Mouse (Mus musculus) adrenal gland, adult 8-10 months (tissue): ENCODE measurements around the gene Gns. TPM values are rescaled to one million over a fixed set of nuclear protein-coding genes. Genes with fewer than 3 reads are reported as not detected.

ENCODE experiments used
- DNase-seq: peaks from one replicate; pipeline ENCODE4 v3.0.0; 2022
- total RNA-seq, 4 experiments: library from RNA; stranded (reverse); gene quantifications; 2 replicates each; pipeline ENCODE4 v1.2.4; 2022

Gns gene
- total RNA-seq, 4 experiments from 2014 or later: 181 to 274 (median 211) TPM

- DNase-seq: peak; percentile 49
Measured at GRCm38 (mm10) chr10:121365781-121366272, 937 bp downstream of the Gns start.

- no peak for DNase-seq
Measured at GRCm38 (mm10) chr10:121367271-121367670, 2.4 kb downstream of the Gns start.

- DNase-seq: no peak
Measured at GRCm38 (mm10) chr10:121367780-121368179, 2.9 kb downstream of the Gns start.

- DNase-seq: no peak
Measured at GRCm38 (mm10) chr10:121368783-121369465, 4.0 kb downstream of the Gns start.

- no peak for DNase-seq
Measured at GRCm38 (mm10) chr10:121370777-121371176, 5.9 kb downstream of the Gns start.

GRCm38 (mm10) chr10:121374013-121374412 is 9.1 kb downstream of the Gns start:
- DNase-seq: no peak

GRCm38 (mm10) chr10:121374693-121375620 is 10.1 kb downstream of the Gns start:
- no peak for DNase-seq

- no peak for DNase-seq
Measured at GRCm38 (mm10) chr10:121375649-121376493, 11.0 kb downstream of the Gns start.

- no peak for DNase-seq
Measured at GRCm38 (mm10) chr10:121376530-121377271, 11.8 kb downstream of the Gns start.

- no peak for DNase-seq
Measured at GRCm38 (mm10) chr10:121379387-121379786, 14.5 kb downstream of the Gns start.

GRCm38 (mm10) chr10:121381280-121381679 is 16.4 kb downstream of the Gns start:
- no peak for DNase-seq

- no peak for DNase-seq
Measured at GRCm38 (mm10) chr10:121384710-121385109, 19.8 kb downstream of the Gns start.

GRCm38 (mm10) chr10:121385695-121386094 is 20.8 kb downstream of the Gns start:
- DNase-seq: no peak

- DNase-seq: no peak
Measured at GRCm38 (mm10) chr10:121386347-121386746, 21.5 kb downstream of the Gns start.

- no peak for DNase-seq
Measured at GRCm38 (mm10) chr10:121390602-121391001, 25.7 kb downstream of the Gns start.

- DNase-seq: no peak
Measured at GRCm38 (mm10) chr10:121391901-121392300, 27.0 kb downstream of the Gns start.

GRCm38 (mm10) chr10:121394270-121394669 is 29.4 kb downstream of the Gns start:
- no peak for DNase-seq

GRCm38 (mm10) chr10:121394789-121395325 is 30.0 kb downstream of the Gns start:
- peak; percentile 34 for DNase-seq

- DNase-seq: no peak
Measured at GRCm38 (mm10) chr10:121395542-121396176, 30.8 kb downstream of the Gns start.

GRCm38 (mm10) chr10:121398599-121398998 is 33.7 kb downstream of the Gns start:
- no peak for DNase-seq

- no peak for DNase-seq
Measured at GRCm38 (mm10) chr10:121401005-121401404, 36.1 kb downstream of the Gns start.
